Mouse (Mus musculus) stomach, postnatal 0 days (tissue): ENCODE results near the gene Recql5.
"Not testable (repeated sequence)": the region's sequence is repeated elsewhere in the genome, so short reads cannot be mapped to it uniquely, and the experiment has no call there.

Experiments
- CTCF ChIP-seq: IDR thresholded peaks from 2 replicates; pipeline ENCODE4 v1.5.1; 2016; ENCODE audit warnings: antibody characterized with exemption, low read depth, mild to moderate bottlenecking, moderate library complexity
- EP300 ChIP-seq: optimal IDR thresholded peaks from 2 replicates; pipeline ENCODE3; 2016; ENCODE audit warnings: antibody characterized with exemption

- TF ChIP-seq CTCF, EP300: not testable (repeated sequence)
Measured at GRCm38 (mm10) chr11:115857146-115857545, 76.1 kb downstream of the Recql5 start.
